ENCODE assay signal across 9 mouse cellular contexts in the genomic region with DNA sequence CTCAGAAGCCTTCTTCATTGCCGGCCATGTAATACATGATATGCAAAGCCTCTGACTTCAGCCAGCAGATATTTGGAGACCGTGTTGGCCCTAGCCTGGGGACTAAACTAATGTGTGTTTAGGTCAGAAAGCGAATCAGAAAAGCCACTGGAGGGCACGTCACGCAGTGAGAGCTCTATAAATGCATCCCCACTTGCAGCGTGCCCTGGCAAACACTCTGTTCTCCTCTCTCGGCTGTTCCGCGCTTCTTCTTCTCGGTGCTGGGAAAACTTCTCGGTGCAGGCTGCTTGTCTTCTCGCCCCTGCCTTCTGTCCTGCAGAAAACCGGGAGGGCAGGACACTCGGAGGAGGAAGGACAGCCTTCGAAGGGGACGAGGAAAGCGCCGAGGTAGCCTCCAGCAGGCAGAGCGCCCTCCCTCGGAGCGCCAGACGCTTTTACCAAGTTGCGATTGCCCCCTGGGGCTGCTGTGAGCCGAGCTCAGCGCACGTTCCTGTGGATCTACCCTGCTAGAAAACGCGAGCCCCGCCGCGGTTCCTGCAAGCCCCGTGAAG. TPM values are rescaled to one million over a fixed set of nuclear protein-coding genes. Genes with fewer than 3 reads are reported as not detected.
DNase-seq lines count a peak whose midpoint lies in the region; ATAC-seq and TF ChIP-seq lines count a peak whose summit lies in the region.
"Had no signal": no experiment of that assay in that cellular context is flagged by ENCODE, and none has a peak within 500 bp of the region (broad histone marks: within the 10 kb centered on the region; RNA-seq: fewer than 3 reads in every experiment).

No protein-coding gene starts in this region.

- H3K27me3 ChIP-seq in kidney, embryonic 15.5 days, result peaks cover 61% of the 10 kb centered on the region
- H3K27me3 ChIP-seq in lung, postnatal 0 days (replicated peaks; ENCODE audit: insufficient read depth, low read length), result peaks cover 54% of the 10 kb centered on the region
- peaks cover 3% of the 10 kb centered on the region; the same call in 1 of the 2 replicates for H3K27me3 ChIP-seq in stomach, postnatal 0 days (ENCODE audit: control insufficient read depth, insufficient read depth, low read length)

- peak overlapping the region; percentile 91 for H3K27ac ChIP-seq in kidney, embryonic 15.5 days
- no peak overlapping the region for H3K27ac ChIP-seq in bone marrow macrophage, adult 2 months (ENCODE audit: insufficient read depth, low read depth, low read length)
- H3K27ac ChIP-seq in lung, postnatal 0 days (ENCODE audit: low read length), result no peak overlapping the region
- peak overlapping the region; percentile 70 for H3K27ac ChIP-seq in stomach, postnatal 0 days (replicated peaks)

- H3K9ac ChIP-seq in kidney, embryonic 15.5 days, result peak overlapping the region; percentile 83
- H3K9ac ChIP-seq in lung, postnatal 0 days (replicated peaks; ENCODE audit: low read depth), result 0 out of 2 replicates have a peak overlapping the region, but pooled peaks have one; percentile 16
- peak overlapping the region; percentile 72 for H3K9ac ChIP-seq in stomach, postnatal 0 days (ENCODE audit: low read length)

- H3K4me1 ChIP-seq in kidney, embryonic 15.5 days, result peaks cover 51% of the 10 kb centered on the region
- H3K4me1 ChIP-seq in bone marrow macrophage, adult 2 months (ENCODE audit: control insufficient read depth, insufficient read depth, low read length), result 0 out of 2 replicates have a peak, but pooled peaks cover 2% of the 10 kb centered on the region
- H3K4me1 ChIP-seq in lung, postnatal 0 days (ENCODE audit: insufficient read depth, low read depth, low read length), result peaks cover 7% of the 10 kb centered on the region; the same call in 1 of the 2 replicates
- no peaks in the 10 kb centered on the region for H3K4me1 ChIP-seq in stomach, postnatal 0 days (replicated peaks; ENCODE audit: control insufficient read depth, insufficient read depth)

- intact Hi-C loops in heart, postnatal 10 days (cut with DNase I), result loop anchor here (5.0 kb wide), 2 partner anchors 238 to 333 kb away; no protein-coding TSS in a partner anchor

- no peak for TF ChIP-seq POLR2A in bone marrow macrophage, adult 2 months (IDR thresholded peaks at IDR 0.05; ENCODE audit: borderline replicate concordance, low read depth, low read length)

- H3K36me3 ChIP-seq in kidney, embryonic 15.5 days, result no peaks in the 10 kb centered on the region
- no peaks in the 10 kb centered on the region for H3K36me3 ChIP-seq in lung, postnatal 0 days (ENCODE audit: insufficient read depth, low read length)
- no peaks in the 10 kb centered on the region for H3K36me3 ChIP-seq in stomach, postnatal 0 days (ENCODE audit: control insufficient read depth, insufficient read depth, low read length)

- no peak for DNase-seq in kidney, adult 11 months
- peak; percentile 23 to 41 for DNase-seq in heart, postnatal 10 days
- no peak for DNase-seq in lung, postnatal 0 days (ENCODE audit: low spot score)
- DNase-seq in stomach, postnatal 0 days (ENCODE audit: low spot score), result peak; percentile 28
- DNase-seq in MN1 (ENCODE audit: low spot score), result no peak
- no peak for DNase-seq in c-Kit-positive CD71-positive TER-119-positive erythroid progenitor cells, embryonic 14.5 days (ENCODE audit: low spot score)

- WGBS in kidney, embryonic 15.5 days, result 1% methylated on average over 32 of the region's 32 CpGs
- WGBS in lung, postnatal 0 days, result under 1% methylated on average over 31 of the region's 32 CpGs
- WGBS in stomach, postnatal 0 days, result 1% methylated on average over 32 of the region's 32 CpGs

- H3K9me3 ChIP-seq in kidney, embryonic 15.5 days (replicated peaks), result no peaks in the 10 kb centered on the region
- H3K9me3 ChIP-seq in lung, postnatal 0 days (ENCODE audit: low read length), result no peaks in the 10 kb centered on the region
- H3K9me3 ChIP-seq in stomach, postnatal 0 days (ENCODE audit: control insufficient read depth, low read length), result no peaks in the 10 kb centered on the region

- ATAC-seq in kidney, embryonic 15.5 days (replicated peaks; ENCODE audit: low FRiP score), result peak; percentile 36; the same call in 1 of the 2 replicates
- ATAC-seq in lung, postnatal 0 days, result peak; percentile 40
- ATAC-seq in stomach, postnatal 0 days (ENCODE audit: low FRiP score, low TSS enrichment), result no peak; the same call in 1 of the 2 replicates

- no peak for TF ChIP-seq EP300 in lung, postnatal 0 days (IDR thresholded peaks at IDR 0.05)
- no peak for TF ChIP-seq EP300 in stomach, postnatal 0 days (optimal IDR thresholded peaks at IDR 0.05)

- peak overlapping the region; percentile 88 for H3K4me2 ChIP-seq in kidney, embryonic 15.5 days
- peak overlapping the region; percentile 95 for H3K4me2 ChIP-seq in lung, postnatal 0 days (replicated peaks; ENCODE audit: low read depth, low read length)
- peak overlapping the region; percentile 80 for H3K4me2 ChIP-seq in stomach, postnatal 0 days (replicated peaks; ENCODE audit: low read depth)

- no peak for TF ChIP-seq CTCF in bone marrow macrophage, adult 2 months (IDR thresholded peaks at IDR 0.05; ENCODE audit: low read depth, low read length)
- peak; percentile 29; the same call in 1 of the 2 replicates for TF ChIP-seq CTCF in lung, postnatal 0 days (IDR thresholded peaks at IDR 0.05)
- TF ChIP-seq CTCF in stomach, postnatal 0 days (IDR thresholded peaks at IDR 0.05; ENCODE audit: low read depth), result peak; percentile 50; the same call in 1 of the 2 replicates

- peak overlapping the region; percentile 77 for H3K4me3 ChIP-seq in kidney, embryonic 15.5 days (replicated peaks)
- peak overlapping the region; percentile 62 for H3K4me3 ChIP-seq in bone marrow macrophage, adult 2 months (ENCODE audit: insufficient read depth, low read length)
- H3K4me3 ChIP-seq in lung, postnatal 0 days (ENCODE audit: low read depth, low read length), result peak overlapping the region; percentile 52
- H3K4me3 ChIP-seq in stomach, postnatal 0 days (ENCODE audit: low read depth, low read length), result peak overlapping the region; percentile 69

RNA-seq across cellular contexts. Expression of gene Gdnf, which starts 0.7 kb away (rescaled TPM):
- 7.8 and 9.1 TPM in 2 replicates for polyA plus RNA-seq in kidney, embryonic 15.5 days (2015; fragmentation: Nextera tagmentation; extraction: Ambion mirVana)
- polyA plus RNA-seq in bone marrow macrophage, adult 2 months (2012; ENCODE audit: insufficient read depth, insufficient read length, missing spikeins), result not detected in 2 replicates
- total RNA-seq in heart, postnatal 10 days (2021), result 1 to 10 TPM in 1 of 2 experiments, under 1 TPM in 1; 0.81 to 1.1 TPM
- 0.30 and 0.33 TPM in 2 replicates for polyA plus RNA-seq in lung, postnatal 0 days (2015; fragmentation: Nextera tagmentation; extraction: Ambion mirVana)
- 0.62 and 0.72 TPM in 2 replicates for polyA plus RNA-seq in stomach, postnatal 0 days (2015; fragmentation: Nextera tagmentation; extraction: Ambion mirVana)
- total RNA-seq: liver, adult 2 months had no signal
- polyA plus RNA-seq: liver, adult 2 months had no signal

Comparison
In these comparisons a context has a peak if more than half of its experiments do, and no peak if none do; other contexts are left out.
1. H3K27ac ChIP-seq: peak in kidney, embryonic 15.5 days (single experiment) and stomach, postnatal 0 days (single experiment); none in bone marrow macrophage, adult 2 months (single experiment) and lung, postnatal 0 days (single experiment).
2. H3K9ac ChIP-seq: peak in every context shown above with its lines; median percentile 83 in kidney, embryonic 15.5 days; 72 in stomach, postnatal 0 days; 16 in lung, postnatal 0 days.
3. DNase-seq: peak in heart, postnatal 10 days (2 of 2) and stomach, postnatal 0 days (single experiment); none in kidney, adult 11 months (single experiment), lung, postnatal 0 days (single experiment), MN1 (single experiment) and c-Kit-positive CD71-positive TER-119-positive erythroid progenitor cells, embryonic 14.5 days (single experiment).
4. Peak in every context shown above with its lines, with median percentiles within 50 percentile points of each other: H3K4me2 ChIP-seq and H3K4me3 ChIP-seq.